Mouse (Mus musculus): ENCODE data around the gene Pes1.
"Not testable (repeated sequence)": the region's sequence is repeated elsewhere in the genome, so short reads cannot be mapped to it uniquely, and the experiment has no call there.

Gene Pes1

DNA sequence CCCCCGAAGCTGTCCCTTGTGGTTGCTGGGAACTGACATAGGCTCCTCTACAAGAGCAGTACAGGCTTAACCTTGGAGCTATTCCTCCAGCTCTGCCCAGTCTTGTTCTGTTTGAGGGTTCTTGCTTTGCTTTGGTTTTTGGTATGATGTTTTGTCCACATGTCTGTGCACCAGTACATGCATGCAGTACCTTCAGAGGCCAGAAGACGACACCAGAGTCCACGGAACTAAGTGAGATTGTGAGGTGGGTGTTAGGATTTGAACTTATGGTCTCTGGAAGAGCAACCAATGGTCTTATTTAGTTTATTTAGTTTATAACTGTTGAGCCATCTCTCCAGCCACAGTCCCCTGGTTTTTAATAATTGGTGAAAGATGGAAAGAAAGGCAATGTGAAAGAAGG, 42.7 kb downstream of the Pes1 start:
- DNase-seq (ENCODE audit: low spot score) = no peak

DNA sequence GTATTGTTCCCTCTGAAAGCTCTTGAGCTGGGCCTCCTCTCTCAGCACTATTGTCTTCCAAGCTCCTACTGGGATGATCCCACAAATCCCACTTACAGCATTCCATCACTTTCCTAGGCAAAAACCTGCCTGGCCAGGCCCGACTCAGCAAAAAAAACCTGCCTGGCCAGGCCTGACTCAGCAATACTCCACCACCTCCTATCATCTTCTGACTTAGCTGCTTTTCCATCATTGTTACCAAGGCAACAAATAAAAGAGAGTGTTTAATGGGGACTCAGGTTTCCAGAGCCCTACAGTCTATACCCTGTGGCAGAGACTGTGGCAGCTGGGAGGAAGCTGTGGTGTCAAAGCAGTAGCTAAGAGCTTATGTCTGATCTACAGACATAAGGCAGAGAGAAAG, 48.8 kb downstream of the Pes1 start:
- DNase-seq (ENCODE audit: low spot score) = no peak

DNA sequence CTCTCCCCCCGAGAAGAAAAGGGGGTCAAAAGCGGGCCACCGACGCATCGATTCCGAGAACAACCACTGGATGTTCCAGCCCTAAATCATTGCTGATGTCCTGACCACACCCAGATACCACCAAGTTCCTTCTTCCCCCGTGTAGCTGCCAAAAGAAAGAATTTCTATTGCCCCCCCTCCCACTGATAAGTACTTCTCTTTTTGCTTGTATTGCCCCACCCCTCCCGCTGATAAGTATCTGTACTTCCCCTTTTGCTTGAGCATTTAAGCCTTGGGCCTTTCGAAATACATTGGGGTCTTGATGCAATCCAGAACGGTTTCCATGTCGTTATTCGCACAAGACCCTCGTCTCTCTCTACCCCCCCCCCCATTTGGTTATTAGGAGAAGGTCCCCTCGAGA, 52.0 kb downstream of the Pes1 start:
- not testable (repeated sequence) for DNase-seq (ENCODE audit: low spot score)

DNA sequence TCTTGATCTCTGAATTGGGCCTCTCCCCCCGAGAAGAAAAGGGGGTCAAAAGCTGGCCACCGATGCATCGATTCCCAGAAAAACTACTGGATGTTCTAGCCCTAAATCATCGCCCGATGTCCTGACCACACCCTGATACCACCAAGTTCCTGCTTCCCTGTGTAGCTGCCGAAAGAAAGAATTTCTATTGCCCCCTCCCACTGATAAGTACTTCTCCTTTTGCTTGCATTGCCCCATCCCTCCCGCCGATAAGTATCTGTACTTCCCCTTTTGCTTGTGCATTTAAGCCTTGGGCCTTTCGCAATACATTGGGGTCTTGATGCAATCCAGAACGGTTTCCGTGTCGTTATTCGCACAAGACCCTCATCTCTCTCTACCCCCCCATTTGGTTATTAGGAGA, 58.3 kb downstream of the Pes1 start:
- DNase-seq (ENCODE audit: low spot score) = not testable (repeated sequence)

DNA sequence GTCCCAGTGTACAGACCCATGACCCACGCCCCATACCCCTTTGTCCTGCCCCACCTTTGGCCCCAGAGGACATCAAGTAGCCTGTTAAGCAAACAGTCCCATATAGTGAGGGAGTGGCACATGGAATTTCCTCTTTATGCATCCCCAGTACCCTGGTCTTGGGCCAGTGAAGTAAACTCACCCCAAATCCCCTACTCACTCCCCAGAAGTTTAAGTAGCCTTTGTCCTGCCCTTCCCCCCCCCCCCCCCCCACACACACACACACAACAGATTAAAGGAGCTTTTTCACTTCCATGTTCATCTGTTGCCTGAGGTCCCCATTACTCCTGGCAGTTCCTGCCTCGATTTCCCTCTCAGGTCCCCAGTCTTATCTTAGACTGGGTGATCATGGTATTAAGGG, 59.5 kb downstream of the Pes1 start:
- no peak for DNase-seq (ENCODE audit: low spot score)

DNA sequence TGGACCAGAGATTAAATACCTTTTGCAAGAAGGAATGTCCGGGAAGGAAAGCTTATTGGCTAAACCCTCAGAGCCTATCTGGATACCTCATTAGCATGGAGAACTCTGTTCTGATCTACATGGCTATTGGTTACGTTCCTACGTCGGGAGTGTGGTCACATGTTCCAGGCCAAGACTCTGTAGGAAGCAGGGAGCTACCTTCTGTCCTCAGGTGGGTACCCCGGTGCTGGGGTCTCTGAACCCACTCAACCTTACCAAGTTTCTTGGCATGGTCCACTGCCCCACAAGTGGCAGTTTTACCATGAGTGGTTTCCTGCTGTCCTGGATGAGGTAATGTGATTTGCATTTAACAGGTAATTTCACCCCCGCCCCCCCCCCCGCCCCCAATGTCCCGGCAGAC, 63.3 kb downstream of the Pes1 start:
- no peak for DNase-seq (ENCODE audit: low spot score)

DNA sequence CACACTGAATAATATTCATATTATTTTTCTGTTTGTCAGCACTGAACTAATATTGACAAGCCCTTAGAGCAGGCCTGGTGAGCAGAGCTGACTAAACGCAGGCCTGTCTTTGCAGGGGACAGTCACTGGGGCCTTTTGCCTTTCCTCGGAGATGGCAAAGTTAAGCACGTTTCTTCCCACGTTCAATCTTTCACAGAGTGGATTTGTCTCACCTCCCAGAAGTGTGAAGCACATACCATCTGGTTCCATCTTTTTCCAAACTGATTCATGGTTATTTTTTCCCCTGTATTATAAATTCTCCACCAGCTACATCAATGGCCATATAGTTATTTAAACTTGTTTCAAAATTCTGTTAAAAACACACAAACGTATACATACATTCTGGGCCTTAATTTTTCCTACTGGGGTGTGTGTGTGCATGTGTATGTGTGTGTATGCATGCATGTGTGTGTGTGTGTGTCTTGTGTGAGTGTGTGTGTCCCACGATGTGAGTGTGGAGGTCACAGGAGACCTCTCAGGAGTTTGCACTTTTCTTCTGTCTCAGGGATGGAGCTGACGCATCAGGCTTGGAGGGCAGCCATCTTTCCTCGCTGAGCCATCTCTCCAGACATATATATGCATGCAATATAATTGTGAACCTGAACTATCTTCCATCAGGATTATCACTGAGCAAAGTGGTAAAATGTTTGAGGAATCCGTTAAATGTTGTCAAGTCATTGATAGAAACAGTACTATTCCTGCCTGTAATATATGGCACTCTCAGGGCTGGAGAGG, 64.0 kb downstream of the Pes1 start:
- no peak for DNase-seq (ENCODE audit: low spot score)

DNA sequence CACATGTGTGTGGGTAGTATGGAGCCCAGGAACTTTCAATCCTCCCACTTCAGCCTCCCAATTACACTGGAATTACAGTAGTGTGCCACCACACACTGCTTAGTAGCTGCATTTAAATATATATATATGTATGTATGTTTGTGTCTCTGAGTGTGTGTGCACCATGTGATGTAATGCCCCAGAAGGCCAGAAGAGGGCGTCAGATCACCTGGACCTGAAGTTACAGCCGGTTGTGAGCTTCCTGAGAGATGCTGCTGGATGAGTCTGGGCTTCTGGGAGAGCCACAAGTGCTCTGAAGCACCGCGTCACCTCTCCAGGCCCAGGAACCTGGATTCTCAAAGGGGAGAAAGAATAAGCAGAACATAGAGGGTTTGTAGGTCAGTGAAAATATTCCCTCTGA, 65.6 kb downstream of the Pes1 start:
- DNase-seq (ENCODE audit: low spot score) = no peak

All from testis, postnatal 10 days (tissue).